Mouse (Mus musculus) adrenal gland, postnatal 14 days (tissue): ENCODE results near the gene Frg2f1. TPM values are rescaled to one million over a fixed set of nuclear protein-coding genes. Genes with fewer than 3 reads are reported as not detected.

Experiments used
- DNase-seq: peaks from one replicate; pipeline ENCODE4 v3.0.0; 2021; ENCODE audit warnings: mixed read lengths
- total RNA-seq: library from RNA; stranded (reverse); gene quantifications from 2 replicates; pipeline ENCODE4 v1.2.3, GENCODE M21; 2021

Gene Frg2f1
- total RNA-seq, 1 experiment from 2014 or later = 8.8 TPM

DNA sequence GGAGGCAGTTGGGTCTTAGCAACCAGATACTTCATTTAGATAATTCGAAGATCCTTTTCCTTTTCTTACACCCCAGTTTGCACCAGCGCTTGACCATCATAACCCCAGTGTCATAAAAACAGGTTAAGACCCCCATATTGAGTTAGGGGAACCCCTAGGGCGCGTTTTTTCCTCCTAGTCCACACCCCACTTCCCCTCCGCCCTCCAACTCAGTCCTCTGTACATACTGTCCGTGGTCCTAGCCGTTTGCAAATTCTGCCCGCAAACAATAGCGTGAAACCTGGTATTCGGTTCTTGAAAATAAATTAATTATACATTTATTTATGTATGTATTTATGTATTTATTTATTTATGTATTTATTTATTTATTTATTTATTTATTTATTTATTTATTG, 46.4 kb downstream of the Frg2f1 start:
- no peak for DNase-seq

DNA sequence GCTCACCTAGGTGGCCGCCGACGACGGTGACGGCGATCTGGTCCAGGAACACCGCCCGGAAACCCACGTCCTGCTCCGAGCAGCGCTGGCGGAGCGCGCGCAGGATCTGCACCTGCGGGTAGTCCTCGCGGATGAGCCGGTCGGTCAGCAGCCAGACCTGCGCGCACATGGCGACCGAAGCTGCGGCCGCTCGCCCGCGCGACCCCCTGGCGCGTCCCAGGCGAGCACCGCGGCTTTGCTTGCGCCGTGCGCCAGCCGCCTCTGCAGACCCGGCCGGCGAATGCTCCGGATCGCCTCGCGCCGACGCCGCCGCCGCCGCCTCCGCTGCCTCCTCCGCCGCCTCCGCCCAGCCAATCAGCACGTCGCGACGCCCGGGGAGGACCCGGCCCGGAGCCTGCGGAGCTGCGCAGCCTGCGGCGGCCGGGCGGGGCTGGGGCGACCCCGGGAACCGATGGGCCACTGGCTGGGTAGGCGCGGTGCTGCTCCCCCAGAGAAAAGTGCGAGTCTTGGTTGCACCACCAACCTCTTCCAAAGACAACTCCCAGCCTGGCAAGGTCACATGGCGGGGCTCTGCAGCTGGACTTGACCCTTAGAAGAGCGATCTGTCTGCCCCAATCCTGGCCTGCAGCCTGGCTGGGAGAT, 46.9 kb downstream of the Frg2f1 start, which contains the start of gene Rimkla:
Rimkla (minus strand) TSS at position 338 of the 642 bp plus-strand sequence.
- DNase-seq = peak; percentile 82

DNA sequence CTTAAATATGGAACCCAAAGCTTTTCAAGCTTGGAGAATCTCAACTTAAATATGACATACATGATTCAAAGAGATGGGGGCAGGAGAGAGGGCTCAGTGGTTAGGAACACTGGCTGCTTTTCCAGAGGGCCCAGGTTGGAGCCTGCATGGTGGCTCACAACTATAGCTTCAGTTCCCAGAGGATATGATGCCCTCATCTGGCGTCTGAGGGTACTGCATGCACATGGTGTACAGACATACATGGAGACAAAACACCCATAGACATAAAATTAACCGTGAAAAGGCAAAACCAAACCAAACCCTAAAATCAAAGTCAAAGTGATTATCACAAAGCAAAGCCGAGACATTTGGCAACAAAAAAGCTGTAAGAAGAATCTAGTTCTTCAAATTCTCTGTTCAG, 48.5 kb downstream of the Frg2f1 start:
- DNase-seq = peak; percentile 46

DNA sequence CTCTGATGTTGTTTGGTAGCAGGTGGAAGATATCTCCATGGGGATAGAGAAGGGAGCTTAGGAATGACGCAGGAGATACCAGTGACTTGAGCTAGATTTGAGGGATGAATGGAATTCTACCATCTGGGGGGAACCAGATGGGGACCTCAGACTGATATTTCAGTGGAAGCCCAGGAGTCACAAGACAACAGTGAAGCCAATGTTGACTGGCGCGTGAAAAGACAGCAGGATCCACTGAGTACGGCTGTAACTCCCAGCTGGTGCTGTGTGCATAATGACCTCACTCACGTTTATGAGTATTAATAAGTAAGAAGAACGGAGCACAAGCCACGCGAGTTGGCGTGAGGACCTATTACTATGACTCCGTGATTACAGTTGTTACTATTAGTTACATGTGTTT, 49.7 kb downstream of the Frg2f1 start:
- no peak for DNase-seq

DNA sequence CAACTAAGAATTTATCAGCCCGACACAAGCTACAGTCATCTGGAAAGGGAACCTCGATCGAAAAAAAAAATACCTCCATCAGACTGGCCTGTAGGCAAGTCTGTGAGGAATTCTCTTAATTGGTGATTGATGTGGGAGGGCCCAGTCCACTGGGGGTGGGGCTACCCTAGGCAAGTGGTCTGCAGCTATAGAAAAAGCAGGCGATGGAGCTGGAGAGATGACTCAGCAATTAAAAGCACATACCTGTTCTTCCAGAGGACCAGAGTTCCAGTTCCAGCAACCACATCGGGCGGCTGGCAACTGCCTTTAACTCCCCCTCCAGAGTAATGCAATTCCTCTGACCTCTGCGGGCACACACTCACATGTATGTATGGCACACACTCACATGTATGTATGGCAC, 54.4 kb downstream of the Frg2f1 start:
- no peak for DNase-seq

DNA sequence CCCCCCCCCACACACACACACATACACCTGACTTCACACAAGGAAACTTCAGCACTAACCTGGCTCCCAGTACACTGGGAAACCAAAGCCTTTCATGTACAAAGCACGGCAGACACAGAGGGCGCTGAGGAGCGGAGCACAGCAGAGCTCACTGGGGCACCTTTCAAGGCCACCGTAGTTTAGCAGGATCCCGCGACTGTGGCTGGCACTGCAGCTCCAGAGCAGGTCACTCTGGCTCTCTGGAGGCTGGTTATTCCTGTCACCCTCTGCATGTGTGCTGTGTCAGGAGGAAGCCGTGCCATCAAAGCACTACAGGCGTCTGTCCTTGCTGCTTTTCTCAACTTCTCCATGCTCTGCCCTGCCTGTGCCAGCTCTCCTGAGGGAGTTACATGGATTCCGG, 56.3 kb downstream of the Frg2f1 start:
- DNase-seq = peak; percentile 76

Other genes starting within 250 kb of the Frg2f1 start
- 620 and 697 TPM in 2 replicates for gene Ybx1, start 244.9 kb downstream of the Frg2f1 start, total RNA-seq
- 19.9 and 23.8 TPM in 2 replicates for gene Ppih, start 219.0 kb downstream of the Frg2f1 start, total RNA-seq
- gene Ccdc30, start 124.0 kb downstream of the Frg2f1 start, total RNA-seq = 8.4 and 9.7 TPM in 2 replicates
- 36.5 and 41.5 TPM in 2 replicates for gene Ppcs, start 117.1 kb downstream of the Frg2f1 start, total RNA-seq
- 1.1 and 1.6 TPM in 2 replicates for gene Zmynd12, start 116.7 kb downstream of the Frg2f1 start, total RNA-seq
- 0.22 and 0.79 TPM in 2 replicates for gene Rimkla, start 46.9 kb downstream of the Frg2f1 start, total RNA-seq
- 26.9 and 32.0 TPM in 2 replicates for gene Foxj3, start 2.5 kb downstream of the Frg2f1 start, total RNA-seq
- gene Guca2a, start 98.2 kb upstream of the Frg2f1 start, total RNA-seq = not detected in 2 replicates
- gene Guca2b, start 119.4 kb upstream of the Frg2f1 start, total RNA-seq = not detected in 2 replicates
- 9.4 and 10.0 TPM in 2 replicates for gene Hivep3, start 194.3 kb upstream of the Frg2f1 start, total RNA-seq